Mouse (Mus musculus): Measurements from ENCODE around the gene Ihh. TPM values are rescaled to one million over a fixed set of nuclear protein-coding genes. Genes with fewer than 3 reads are reported as not detected.

The Ihh gene
- polyA plus RNA-seq, 1 experiment, result 0.94 TPM

DNA sequence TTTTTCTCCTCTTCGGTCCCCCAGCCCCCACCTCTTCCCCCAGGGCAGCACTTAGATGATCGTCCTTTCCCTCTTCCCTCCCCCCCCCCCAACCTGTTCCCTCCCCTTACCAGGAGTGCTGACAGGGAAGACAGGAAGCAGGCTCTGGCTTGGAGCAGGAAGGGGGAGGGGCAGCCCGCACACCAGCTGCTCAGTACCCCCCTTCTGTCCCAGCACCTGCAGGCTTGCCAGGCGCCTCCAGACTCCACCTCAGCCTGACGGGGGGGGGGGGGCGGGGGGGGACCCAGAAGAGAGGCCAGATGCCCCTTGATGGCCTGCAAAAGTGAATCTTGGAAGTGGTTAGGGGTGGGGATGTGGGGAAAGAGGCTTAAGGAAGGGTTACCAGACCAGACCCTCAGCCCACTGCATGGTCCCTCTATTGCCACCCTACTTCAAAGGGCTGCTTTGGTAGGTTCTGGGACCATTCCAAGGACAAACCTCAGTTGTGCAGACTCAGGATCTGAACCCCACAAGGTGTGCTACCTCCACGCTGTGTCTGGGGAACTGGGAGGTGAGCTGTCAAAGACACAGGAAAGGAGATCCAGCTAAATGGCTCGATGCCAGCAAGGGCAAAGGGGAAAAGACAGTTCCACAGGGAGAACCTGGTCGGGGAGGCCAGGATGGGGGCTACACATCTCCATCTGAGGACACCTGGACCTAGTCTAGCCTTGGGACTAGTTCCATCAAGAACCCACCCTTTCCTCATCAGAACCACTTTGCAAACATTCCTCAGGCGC lies 52.6 kb downstream of the Ihh start:
- WGBS, result 9% methylated on average over 10 of the region's 10 CpGs
- peaks cover 14% of the 10 kb centered on the region; the same call in 1 of the 2 replicates for H3K27me3 ChIP-seq (ENCODE audit: control insufficient read depth, insufficient read depth, low read length)
- no peak overlapping the region for H3K27ac ChIP-seq (ENCODE audit: control insufficient read depth, insufficient read depth, low read length)
- no peaks in the 10 kb centered on the region for H3K36me3 ChIP-seq (ENCODE audit: control insufficient read depth, insufficient read depth, low read length)
- DNase-seq, result no peak
- H3K4me3 ChIP-seq (ENCODE audit: control insufficient read depth, insufficient read depth, low read length), result no peak overlapping the region
- H3K4me1 ChIP-seq (replicated peaks; ENCODE audit: control insufficient read depth, insufficient read depth, low read length), result 0 out of 2 replicates have a peak, but pooled peaks cover 5% of the 10 kb centered on the region
- TF ChIP-seq CTCF (IDR thresholded peaks at IDR 0.05; ENCODE audit: borderline replicate concordance, control insufficient read depth, extremely low read depth, insufficient read depth, low read length, poor library complexity) (no peak), POLR2A (IDR thresholded peaks at IDR 0.05; ENCODE audit: control insufficient read depth, extremely low read depth, insufficient read depth, low read length, poor library complexity) (no peak)

DNA sequence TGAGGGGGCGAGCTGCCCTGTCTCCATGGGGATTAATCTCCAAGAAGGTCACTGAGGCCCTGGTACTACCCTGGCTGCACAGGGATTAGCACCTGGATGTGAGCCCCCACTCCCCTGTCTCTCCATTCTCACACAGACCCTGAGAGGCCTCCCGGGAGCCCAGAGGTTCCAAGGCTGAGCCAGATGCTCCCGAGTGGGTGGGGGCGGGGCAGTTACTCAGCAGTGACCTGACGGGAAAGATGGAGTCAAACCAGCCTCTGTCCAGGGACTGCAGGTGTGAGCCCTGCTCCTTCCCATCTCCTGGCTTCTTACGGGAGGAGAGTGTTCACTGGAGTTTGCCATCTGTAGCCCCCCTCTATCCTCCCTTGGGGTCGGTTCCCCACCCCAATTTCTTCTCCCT lies 53.5 kb downstream of the Ihh start:
- Histone ChIP-seq H3K27me3 (ENCODE audit: control insufficient read depth, insufficient read depth, low read length) (peaks cover 14% of the 10 kb centered on the region; the same call in 1 of the 2 replicates), H3K4me3 (ENCODE audit: control insufficient read depth, insufficient read depth, low read length) (no peak overlapping the region), H3K36me3 (ENCODE audit: control insufficient read depth, insufficient read depth, low read length) (no peaks in the 10 kb centered on the region), H3K4me1 (replicated peaks; ENCODE audit: control insufficient read depth, insufficient read depth, low read length) (0 out of 2 replicates have a peak, but pooled peaks cover 5% of the 10 kb centered on the region), H3K27ac (ENCODE audit: control insufficient read depth, insufficient read depth, low read length) (no peak overlapping the region)
- 36% methylated on average over 7 of the region's 7 CpGs for WGBS
- TF ChIP-seq POLR2A (IDR thresholded peaks at IDR 0.05; ENCODE audit: control insufficient read depth, extremely low read depth, insufficient read depth, low read length, poor library complexity), result no peak
- no peak for TF ChIP-seq CTCF (IDR thresholded peaks at IDR 0.05; ENCODE audit: borderline replicate concordance, control insufficient read depth, extremely low read depth, insufficient read depth, low read length, poor library complexity)
- no peak for DNase-seq

Other genes with a start within 250 kb of the Ihh start
- 9.5 and 10.7 TPM in 2 replicates for gene Cyp27a1, start 238.1 kb downstream of the Ihh start, polyA plus RNA-seq (2012; rRNA removed)
- gene Prkag3, start 202.5 kb downstream of the Ihh start, polyA plus RNA-seq (2012; rRNA removed), result 0.10 and 0.38 TPM in 2 replicates
- gene Wnt6, start 179.8 kb downstream of the Ihh start, polyA plus RNA-seq (2012; rRNA removed), result 1.8 and 1.9 TPM in 2 replicates
- 5.0 and 5.3 TPM in 2 replicates for gene Wnt10a, start 160.2 kb downstream of the Ihh start, polyA plus RNA-seq (2012; rRNA removed)
- 0.31 and 0.34 TPM in 2 replicates for gene Cdk5r2, start 96.7 kb downstream of the Ihh start, polyA plus RNA-seq (2012; rRNA removed)
- 0.24 and 0.26 TPM in 2 replicates for gene Fev, start 66.3 kb downstream of the Ihh start, polyA plus RNA-seq (2012; rRNA removed)
- gene Cryba2, start 58.5 kb downstream of the Ihh start, polyA plus RNA-seq (2012; rRNA removed), result 1.0 and 1.5 TPM in 2 replicates
- gene Cfap65, start 16.1 kb downstream of the Ihh start, polyA plus RNA-seq (2012; rRNA removed), result 0.48 and 0.69 TPM in 2 replicates
- gene Nhej1, start 173.5 kb upstream of the Ihh start, polyA plus RNA-seq (2012; rRNA removed), result 4.7 and 5.5 TPM in 2 replicates
- 1.9 and 2.3 TPM in 2 replicates for gene Slc23a3, start 182.2 kb upstream of the Ihh start, polyA plus RNA-seq (2012; rRNA removed)
- 126 and 141 TPM in 2 replicates for gene Cnppd1, start 191.0 kb upstream of the Ihh start, polyA plus RNA-seq (2012; rRNA removed)
- 167 and 179 TPM in 2 replicates for gene Retreg2, start 191.1 kb upstream of the Ihh start, polyA plus RNA-seq (2012; rRNA removed)
- gene Zfand2b, start 217.0 kb upstream of the Ihh start, polyA plus RNA-seq (2012; rRNA removed), result 90.8 and 106 TPM in 2 replicates
- gene Abcb6, start 228.7 kb upstream of the Ihh start, polyA plus RNA-seq (2012; rRNA removed), result 10.2 and 10.9 TPM in 2 replicates
- 22.7 and 24.0 TPM in 2 replicates for gene Ankzf1, start 240.5 kb upstream of the Ihh start, polyA plus RNA-seq (2012; rRNA removed)
- 79.1 and 81.6 TPM in 2 replicates for gene Atg9a, start 240.5 kb upstream of the Ihh start, polyA plus RNA-seq (2012; rRNA removed)

Measured in thymus, adult 2 months (tissue).